Comparison of ENCODE assay signal across 19 mouse cellular contexts in genomic region chr6:41129906-41130305, GRCm38 (mm10).
"Had no signal": no experiment of that assay in that cellular context is flagged by ENCODE, and none has a peak within 500 bp of the region (broad histone marks: within the 10 kb centered on the region; RNA-seq: fewer than 3 reads in every experiment).

No protein-coding gene starts in this region.

- DNase-seq: liver, postnatal 0 days; lung, adult 2 months; lung, postnatal 14 days; lung, postnatal 36 days; retina, postnatal 1 day; right cerebral cortex, adult 18-20 months; right cerebral cortex, postnatal 25 days; right cerebral cortex, postnatal 4 days; spleen, adult 18-20 months; thymus, adult 18-20 months; thymus, postnatal 36 days had no signal

- H3K27ac ChIP-seq: liver, embryonic 15.5 days; lung, embryonic 15.5 days; macrophage; midbrain, embryonic 13.5 days; midbrain, embryonic 15.5 days; neural tube, embryonic 13.5 days; neural tube, embryonic 15.5 days had no signal

- H3K4me3 ChIP-seq: liver, embryonic 15.5 days; lung, embryonic 15.5 days; midbrain, embryonic 13.5 days; midbrain, embryonic 15.5 days; neural tube, embryonic 13.5 days; neural tube, embryonic 15.5 days had no signal

- H3K36me3 ChIP-seq: liver, embryonic 15.5 days; lung, embryonic 15.5 days; midbrain, embryonic 13.5 days; midbrain, embryonic 15.5 days; neural tube, embryonic 13.5 days; neural tube, embryonic 15.5 days had no signal

- H3K27me3 ChIP-seq: liver, embryonic 15.5 days; lung, embryonic 15.5 days; midbrain, embryonic 13.5 days; midbrain, embryonic 15.5 days; neural tube, embryonic 13.5 days; neural tube, embryonic 15.5 days had no signal

- H3K4me1 ChIP-seq: liver, embryonic 15.5 days; lung, embryonic 15.5 days; midbrain, embryonic 13.5 days; midbrain, embryonic 15.5 days; neural tube, embryonic 13.5 days; neural tube, embryonic 15.5 days had no signal

- ATAC-seq: liver, postnatal 0 days; lung, postnatal 0 days; midbrain, embryonic 13.5 days; midbrain, embryonic 15.5 days had no signal
